Mouse (Mus musculus) heart, embryonic 12.5 days (tissue): ENCODE results near the gene Gm17509. TPM values are rescaled to one million over a fixed set of nuclear protein-coding genes. Genes with fewer than 3 reads are reported as not detected.

Source experiments
- ATAC-seq: fragments of 200-750 bp; cut with Nextera tagmentation; 2 replicates; pipeline ENCODE4 v1.8.0; 2017; ENCODE audit warnings: moderate TSS enrichment, moderate library complexity; ENCODE audit not compliant: insufficient number of reproducible peaks, low FRiP score
- H3K27ac ChIP-seq: fragments of 300-500 bp; sonication (generic); 2 replicates; pipeline ENCODE4 v1.5.1; 2016; ENCODE audit warnings: mild to moderate bottlenecking, moderate library complexity; ENCODE audit not compliant: poor library complexity, severe bottlenecking
- H3K27me3 ChIP-seq: fragments of 300-500 bp; sonication (generic); replicated peaks from 2 replicates; pipeline ENCODE4 v1.6.1; 2016; ENCODE audit warnings: mild to moderate bottlenecking, moderate library complexity
- H3K36me3 ChIP-seq: fragments of 300-500 bp; sonication (generic); 2 replicates; pipeline ENCODE4 v1.6.1; 2016; ENCODE audit warnings: mild to moderate bottlenecking, moderate library complexity
- H3K4me1 ChIP-seq: fragments of 300-500 bp; sonication (generic); replicated peaks from 2 replicates; pipeline ENCODE4 v1.6.1; 2016; ENCODE audit warnings: mild to moderate bottlenecking
- H3K4me2 ChIP-seq: fragments of 300-500 bp; sonication (generic); 2 replicates; pipeline ENCODE4 v1.6.1; 2016; ENCODE audit warnings: mild to moderate bottlenecking, moderate library complexity
- H3K4me3 ChIP-seq: fragments of 300-500 bp; sonication (generic); 2 replicates; pipeline ENCODE4 v1.5.1; 2016; ENCODE audit warnings: mild to moderate bottlenecking
- H3K9ac ChIP-seq: fragments of 300-500 bp; sonication (generic); 2 replicates; pipeline ENCODE4 v1.6.1; 2016; ENCODE audit warnings: mild to moderate bottlenecking, moderate library complexity
- H3K9me3 ChIP-seq: fragments of 300-500 bp; sonication (generic); replicated peaks from 2 replicates; pipeline ENCODE4 v1.6.1; 2016; ENCODE audit warnings: mild to moderate bottlenecking, moderate library complexity
- WGBS: fragments of 180-500 bp; shearing (Covaris S2); methylation state at CpG from one replicate; pipeline ENCODE4 v1.1.7; 2016; 5-methylcytosine and 5-hydroxymethylcytosine counted together
- polyA plus RNA-seq: library from polyadenylated mRNA; unstranded; fragments of >200 nt; fragmentation: Nextera tagmentation; extraction: Ambion mirVana; gene quantifications from 2 replicates; pipeline ENCODE4 v1.2.1, GENCODE M21; 2016

Gene Gm17509
- polyA plus RNA-seq = 0.08 and 0.15 TPM in 2 replicates

- peak within 1 kb of the TSS; percentile 95 for H3K4me2 ChIP-seq
- no peaks in the 10 kb centered on the region for H3K9me3 ChIP-seq
- no peaks in the 10 kb centered on the region for H3K36me3 ChIP-seq
- H3K9ac ChIP-seq = peak within 1 kb of the TSS; percentile 74
- under 1% methylated on average over 67 of the region's 67 CpGs for WGBS
- peak within 1 kb of the TSS; percentile 79 for H3K4me3 ChIP-seq
- no peak within 1 kb of the TSS for H3K27ac ChIP-seq
- H3K4me1 ChIP-seq = peaks cover 7% of the 10 kb centered on the region
- no peaks in the 10 kb centered on the region for H3K27me3 ChIP-seq
- peak; percentile 72 for ATAC-seq
These were observed at the start of gene Gm17509 for GRCm38 (mm10) chr13:117220501-117221321. Gene Gm17509, minus strand, starts transcription at chr13:117221075.

GRCm38 (mm10) chr13:117267963-117268362 is 47.1 kb upstream of the Gm17509 start:
- H3K4me3 ChIP-seq = no peak overlapping the region
- H3K36me3 ChIP-seq = no peaks in the 10 kb centered on the region; the same call in 1 of the 2 replicates
- H3K27ac ChIP-seq = no peak overlapping the region
- no peaks in the 10 kb centered on the region for H3K4me1 ChIP-seq
- H3K9ac ChIP-seq = no peak overlapping the region
- no peak overlapping the region for H3K4me2 ChIP-seq
- WGBS = 92% methylated on average over 14 of the region's 14 CpGs
- ATAC-seq = no peak
- no peaks in the 10 kb centered on the region for H3K9me3 ChIP-seq
- no peaks in the 10 kb centered on the region for H3K27me3 ChIP-seq

- WGBS = 70% methylated on average over 2 of the region's 2 CpGs
These were observed 45.3 kb upstream of the Gm17509 start for GRCm38 (mm10) chr13:117266156-117266555.

GRCm38 (mm10) chr13:117260704-117261103 is 39.8 kb upstream of the Gm17509 start:
- 89% methylated on average over 4 of the region's 4 CpGs for WGBS
- H3K4me1 ChIP-seq = no peaks in the 10 kb centered on the region
- no peaks in the 10 kb centered on the region for H3K9me3 ChIP-seq
- H3K27ac ChIP-seq = no peak overlapping the region
- no peak for ATAC-seq
- no peaks in the 10 kb centered on the region for H3K27me3 ChIP-seq
- no peaks in the 10 kb centered on the region for H3K36me3 ChIP-seq
- H3K9ac ChIP-seq = no peak overlapping the region
- H3K4me3 ChIP-seq = no peak overlapping the region
- no peak overlapping the region for H3K4me2 ChIP-seq

More at GRCm38 (mm10) chr13:117266156-117266555, 45.3 kb upstream of the Gm17509 start:
- Histone ChIP-seq H3K27me3 (no peaks in the 10 kb centered on the region), H3K4me3 (no peak overlapping the region), H3K4me1 (no peaks in the 10 kb centered on the region), H3K36me3 (no peaks in the 10 kb centered on the region; the same call in 1 of the 2 replicates), H3K4me2 (no peak overlapping the region), H3K9ac (no peak overlapping the region), H3K27ac (no peak overlapping the region), H3K9me3 (no peaks in the 10 kb centered on the region)
- ATAC-seq = no peak

- Histone ChIP-seq H3K36me3 (no peaks in the 10 kb centered on the region), H3K9me3 (no peaks in the 10 kb centered on the region), H3K27me3 (no peaks in the 10 kb centered on the region), H3K9ac (no peak overlapping the region), H3K27ac (no peak overlapping the region), H3K4me2 (no peak overlapping the region), H3K4me3 (no peak overlapping the region), H3K4me1 (peaks cover 11% of the 10 kb centered on the region)
- WGBS = 70% methylated on average over 5 of the region's 5 CpGs
- no peak for ATAC-seq
These were observed 21.7 kb upstream of the Gm17509 start for GRCm38 (mm10) chr13:117242621-117243020.

- Histone ChIP-seq H3K36me3 (no peaks in the 10 kb centered on the region), H3K4me1 (peaks cover 15% of the 10 kb centered on the region), H3K27ac (no peak overlapping the region), H3K4me2 (no peak overlapping the region), H3K9ac (no peak overlapping the region), H3K9me3 (no peaks in the 10 kb centered on the region), H3K27me3 (no peaks in the 10 kb centered on the region), H3K4me3 (no peak overlapping the region)
- WGBS = 84% methylated on average over 3 of the region's 3 CpGs
- no peak for ATAC-seq
These were observed 21.2 kb upstream of the Gm17509 start for GRCm38 (mm10) chr13:117242063-117242462.

- Histone ChIP-seq H3K36me3 (no peaks in the 10 kb centered on the region), H3K4me2 (no peak overlapping the region), H3K4me3 (no peak overlapping the region), H3K27me3 (no peaks in the 10 kb centered on the region), H3K9me3 (no peaks in the 10 kb centered on the region), H3K27ac (no peak overlapping the region), H3K9ac (no peak overlapping the region), H3K4me1 (peaks cover 20% of the 10 kb centered on the region)
- no peak for ATAC-seq
- WGBS = 44% methylated on average over 4 of the region's 4 CpGs
These were observed 16.2 kb upstream of the Gm17509 start for GRCm38 (mm10) chr13:117237111-117237510.

- ATAC-seq = 0 out of 2 replicates have a peak, but pooled peaks have one; percentile 33
- Histone ChIP-seq H3K4me3 (no peak overlapping the region), H3K4me2 (peak overlapping the region; percentile 32), H3K9me3 (no peaks in the 10 kb centered on the region), H3K27me3 (no peaks in the 10 kb centered on the region), H3K9ac (no peak overlapping the region), H3K4me1 (peaks cover 20% of the 10 kb centered on the region), H3K36me3 (no peaks in the 10 kb centered on the region), H3K27ac (no peak overlapping the region)
- 42% methylated on average over 11 of the region's 11 CpGs for WGBS
These were observed 14.8 kb upstream of the Gm17509 start for GRCm38 (mm10) chr13:117235530-117236212.

- no peaks in the 10 kb centered on the region for H3K27me3 ChIP-seq
- H3K9ac ChIP-seq = no peak overlapping the region
- H3K4me1 ChIP-seq = peaks cover 20% of the 10 kb centered on the region
- ATAC-seq = no peak
- H3K27ac ChIP-seq = no peak overlapping the region
- H3K36me3 ChIP-seq = no peaks in the 10 kb centered on the region
- WGBS = 87% methylated on average over 7 of the region's 7 CpGs
- H3K4me2 ChIP-seq = no peak overlapping the region
- no peak overlapping the region for H3K4me3 ChIP-seq
- H3K9me3 ChIP-seq = no peaks in the 10 kb centered on the region
These were observed 13.6 kb upstream of the Gm17509 start for GRCm38 (mm10) chr13:117234486-117234885.

GRCm38 (mm10) chr13:117233808-117234207 is 12.9 kb upstream of the Gm17509 start:
- Histone ChIP-seq H3K27ac (no peak overlapping the region), H3K4me2 (no peak overlapping the region)

GRCm38 (mm10) chr13:117230371-117231110 is 9.7 kb upstream of the Gm17509 start:
- Histone ChIP-seq H3K36me3 (no peaks in the 10 kb centered on the region), H3K9me3 (no peaks in the 10 kb centered on the region), H3K4me2 (no peak overlapping the region), H3K27me3 (no peaks in the 10 kb centered on the region), H3K9ac (no peak overlapping the region), H3K4me3 (no peak overlapping the region), H3K4me1 (peaks cover 5% of the 10 kb centered on the region), H3K27ac (no peak overlapping the region)
- ATAC-seq = no peak
- WGBS = 90% methylated on average over 6 of the region's 6 CpGs

More at GRCm38 (mm10) chr13:117233808-117234207, 12.9 kb upstream of the Gm17509 start:
- peaks cover 20% of the 10 kb centered on the region for H3K4me1 ChIP-seq
- H3K36me3 ChIP-seq = no peaks in the 10 kb centered on the region
- no peak overlapping the region for H3K9ac ChIP-seq
- H3K9me3 ChIP-seq = no peaks in the 10 kb centered on the region
- no peak for ATAC-seq
- no peak overlapping the region for H3K4me3 ChIP-seq
- no peaks in the 10 kb centered on the region for H3K27me3 ChIP-seq
- WGBS = 90% methylated on average over 8 of the region's 8 CpGs
